Mouse (Mus musculus): ENCODE results near the gene Wdr17. TPM values are rescaled to one million over a fixed set of nuclear protein-coding genes. Genes with fewer than 3 reads are reported as not detected.

The Wdr17 gene
- total RNA-seq (2021) = 10 to 100 TPM; 29.6 to 31.3 TPM
- long read RNA-seq, experiment 1, full-length matches to known transcripts = 2 of 23 reads
- long read RNA-seq, experiment 1, partial matches to known transcripts = 2 of 23 reads
- long read RNA-seq, experiment 1, other reads (novel, unspliced or antisense) = 19 of 23 reads
- long read RNA-seq, experiment 2, partial matches to known transcripts = 0 of 12 reads
- long read RNA-seq, experiment 2, other reads (novel, unspliced or antisense) = 12 of 12 reads

- peak in 1 of 2 experiments; percentile 48 for DNase-seq (ENCODE audit: low spot score in 2 of 2)
Observed at GRCm38 (mm10) chr8:54886987-54887785, at the start of gene Wdr17. Gene Wdr17 (minus strand): TSS chr8:54887184.

DNA sequence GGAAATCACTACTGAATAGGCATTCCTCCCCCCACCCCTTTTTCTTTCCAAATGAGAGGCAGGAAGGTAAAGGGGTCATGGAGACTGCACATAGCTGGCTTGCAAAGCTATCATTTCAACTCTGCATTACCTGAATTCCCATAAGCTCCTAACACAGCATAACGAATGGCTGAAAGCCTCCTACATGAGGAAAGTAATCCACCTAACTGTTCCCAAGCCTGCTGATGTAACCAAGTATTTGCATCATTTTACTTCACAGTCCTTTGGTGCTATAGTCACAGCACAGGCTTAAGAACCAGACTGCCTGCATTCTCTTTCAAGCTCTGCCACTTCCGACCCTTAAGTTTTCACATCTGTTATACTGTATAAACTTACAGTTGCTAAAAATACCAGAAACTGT, 45.3 kb upstream of the Wdr17 start:
- DNase-seq (ENCODE audit: low spot score in 2 of 2) = no peak

DNA sequence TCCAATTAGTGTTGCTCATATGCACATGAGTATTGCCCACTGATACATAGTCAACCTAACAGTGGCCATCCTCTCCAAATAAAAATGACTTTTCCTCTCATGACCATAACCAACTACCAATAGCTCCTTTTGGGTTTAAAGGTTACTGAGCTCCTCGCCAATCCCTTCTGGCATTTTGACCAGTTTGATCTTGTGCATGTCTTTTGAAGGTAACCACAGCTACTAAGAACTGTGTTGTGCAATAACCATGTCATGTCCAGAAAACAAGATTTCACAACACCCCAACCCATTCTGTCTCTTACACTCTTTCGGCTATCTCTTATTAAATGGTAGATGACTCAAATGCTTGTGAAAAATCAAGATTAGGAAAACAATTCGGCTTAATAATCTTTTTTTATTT, 38.0 kb upstream of the Wdr17 start:
- no peak for DNase-seq (ENCODE audit: low spot score in 2 of 2)

GRCm38 (mm10) chr8:54922160-54922855, 35.3 kb upstream of the Wdr17 start:
- no peak for DNase-seq (ENCODE audit: low spot score in 2 of 2)

- no peak for DNase-seq (ENCODE audit: low spot score in 2 of 2)
Observed at GRCm38 (mm10) chr8:54917710-54918109, 30.7 kb upstream of the Wdr17 start.

- no peak for DNase-seq (ENCODE audit: low spot score in 2 of 2)
Observed at GRCm38 (mm10) chr8:54912891-54913290, 25.9 kb upstream of the Wdr17 start.

GRCm38 (mm10) chr8:54899444-54899843, 12.5 kb upstream of the Wdr17 start:
- no peak for DNase-seq (ENCODE audit: low spot score in 2 of 2)

GRCm38 (mm10) chr8:54894637-54895322, 7.8 kb upstream of the Wdr17 start:
- no peak for DNase-seq (ENCODE audit: low spot score in 2 of 2)

DNA sequence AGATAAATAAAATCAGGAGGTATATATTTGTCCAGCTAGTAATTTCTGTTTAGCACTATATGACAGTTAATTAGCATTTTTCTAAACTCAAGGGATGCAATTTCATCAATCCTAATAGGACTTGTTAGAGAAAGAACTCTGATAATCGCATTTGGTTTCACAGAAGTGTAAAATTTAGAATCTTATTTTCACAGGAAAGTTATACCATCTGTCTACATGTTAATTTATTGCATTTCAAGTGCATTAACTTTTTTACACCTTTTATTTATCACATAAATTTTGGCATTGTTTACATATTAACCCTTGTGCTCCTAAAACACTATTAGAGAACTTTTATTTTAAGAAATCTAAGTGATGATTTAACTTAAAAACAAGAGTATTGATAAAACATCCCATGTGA, 7.2 kb upstream of the Wdr17 start:
- DNase-seq (ENCODE audit: low spot score in 2 of 2) = no peak

DNA sequence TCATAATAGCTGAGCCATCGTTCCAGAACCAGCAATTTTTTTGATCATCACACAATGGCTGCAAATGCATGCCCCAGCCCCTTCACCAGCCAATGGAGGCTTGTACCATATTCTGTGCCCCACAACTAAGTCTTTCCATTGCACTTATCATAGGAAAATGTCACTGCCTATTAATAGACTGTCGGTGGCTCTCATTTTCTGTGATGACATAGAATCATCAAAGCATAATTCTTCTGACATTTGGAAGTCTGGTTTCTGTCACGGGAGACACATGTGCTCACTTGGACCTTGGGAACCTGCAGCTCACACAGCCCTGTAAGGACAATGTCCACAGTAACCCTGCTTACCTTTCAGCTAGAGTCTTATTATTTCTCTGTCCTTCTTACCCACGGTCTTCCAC, 424 bp downstream of the Wdr17 start:
- DNase-seq (ENCODE audit: low spot score in 2 of 2) = no peak

- peak; percentile 29 to 72 for DNase-seq (ENCODE audit: low spot score in 2 of 2)
Observed at GRCm38 (mm10) chr8:54876458-54876857, 10.5 kb downstream of the Wdr17 start.

DNA sequence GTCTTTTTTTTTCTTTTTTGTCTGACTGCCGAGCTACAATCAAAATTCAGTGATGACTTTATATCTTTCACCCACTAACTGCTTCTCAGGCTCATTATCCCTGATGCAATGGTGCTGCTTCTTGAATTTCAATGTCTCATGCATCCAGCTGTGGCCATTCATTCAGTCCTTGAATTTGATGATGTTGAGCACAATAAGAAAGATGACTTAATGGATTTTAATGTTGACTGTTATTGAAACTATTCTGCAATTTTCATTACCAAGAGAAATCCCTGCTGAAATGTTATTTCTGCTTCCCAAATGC, 22.3 kb downstream of the Wdr17 start:
- no peak for DNase-seq (ENCODE audit: low spot score in 2 of 2)

DNA sequence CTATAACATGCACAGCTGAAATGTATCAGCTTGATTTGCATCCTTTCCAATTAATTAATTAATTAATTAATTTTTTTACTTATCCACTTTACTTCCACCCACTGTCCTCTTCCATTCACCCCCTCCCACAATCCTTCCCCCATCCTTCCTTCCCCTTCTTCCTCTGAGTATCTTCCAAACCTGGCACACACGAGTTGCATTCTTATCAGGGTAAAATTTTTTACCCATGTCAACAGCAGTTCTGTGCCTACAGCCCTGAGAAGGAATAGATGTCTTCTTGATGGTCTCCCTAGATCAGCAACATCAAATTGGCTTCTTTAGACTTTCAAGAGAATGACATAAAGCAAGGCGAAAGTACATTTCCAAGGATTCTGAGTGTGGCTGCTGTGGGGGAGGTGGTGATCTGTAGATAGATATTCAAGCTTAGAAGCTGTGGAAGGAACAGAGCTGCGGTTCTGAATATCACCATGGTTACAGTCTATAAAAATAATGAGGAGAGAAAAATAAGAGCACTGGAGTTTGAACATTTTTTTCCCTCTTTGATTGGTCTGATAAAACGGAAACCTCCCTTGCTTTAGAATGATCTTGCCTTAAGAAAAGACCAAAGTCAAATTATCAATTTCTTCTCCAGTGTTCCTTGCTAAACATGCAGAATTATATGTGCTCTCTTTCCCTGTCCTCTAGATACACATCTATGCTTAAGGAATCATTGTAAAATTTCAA, 22.8 kb downstream of the Wdr17 start:
- DNase-seq (ENCODE audit: low spot score in 2 of 2) = peak in 1 of 2 experiments; percentile 37

GRCm38 (mm10) chr8:54836029-54836959, 50.7 kb downstream of the Wdr17 start:
- DNase-seq (ENCODE audit: low spot score in 2 of 2) = peak in 1 of 2 experiments; percentile 53

- DNase-seq (ENCODE audit: low spot score in 2 of 2) = peak in 1 of 2 experiments; percentile 73
Observed at GRCm38 (mm10) chr8:54829794-54830426, 57.1 kb downstream of the Wdr17 start.

DNA sequence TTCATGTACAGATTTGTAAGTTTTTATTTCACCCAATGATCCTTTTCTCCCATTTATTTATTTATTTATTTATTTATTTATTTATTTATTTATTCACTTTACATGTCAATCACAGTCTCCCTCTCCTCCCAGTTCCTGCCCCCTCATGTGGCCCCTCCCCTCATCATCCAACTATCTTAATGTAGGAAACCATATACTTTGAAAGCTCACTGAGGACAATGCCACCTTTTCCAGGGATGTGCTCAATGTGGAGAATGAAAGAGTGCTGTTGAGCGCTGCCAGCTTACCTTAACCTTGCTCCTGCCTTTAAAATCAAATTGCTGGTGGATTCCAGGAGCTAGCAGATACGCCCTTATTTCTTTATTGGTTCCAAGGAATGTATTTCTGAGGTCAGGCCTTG, 59.0 kb downstream of the Wdr17 start:
- DNase-seq (ENCODE audit: low spot score in 2 of 2) = no peak

DNA sequence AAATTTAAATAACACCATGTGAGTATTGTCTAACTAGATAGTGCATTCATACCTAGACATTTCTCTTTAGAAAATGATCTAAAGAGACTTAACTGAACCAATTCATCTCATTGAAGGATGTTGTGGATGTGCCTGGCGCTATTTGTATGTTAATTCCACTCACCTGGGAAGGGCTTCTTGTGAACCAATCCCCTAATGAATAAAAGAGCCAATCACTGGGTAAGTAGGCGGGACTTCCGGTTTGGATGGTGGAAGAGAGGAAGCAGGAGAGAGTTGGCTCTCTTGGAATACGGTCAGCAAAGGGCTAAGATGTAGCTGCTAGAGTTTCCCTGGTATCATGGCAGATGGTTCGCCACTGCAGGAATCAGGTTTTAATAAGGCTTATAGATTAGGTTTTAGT, 64.0 kb downstream of the Wdr17 start:
- DNase-seq (ENCODE audit: low spot score in 2 of 2) = no peak

- DNase-seq (ENCODE audit: low spot score in 2 of 2) = no peak
Observed at GRCm38 (mm10) chr8:54818651-54819050, 68.3 kb downstream of the Wdr17 start.

DNA sequence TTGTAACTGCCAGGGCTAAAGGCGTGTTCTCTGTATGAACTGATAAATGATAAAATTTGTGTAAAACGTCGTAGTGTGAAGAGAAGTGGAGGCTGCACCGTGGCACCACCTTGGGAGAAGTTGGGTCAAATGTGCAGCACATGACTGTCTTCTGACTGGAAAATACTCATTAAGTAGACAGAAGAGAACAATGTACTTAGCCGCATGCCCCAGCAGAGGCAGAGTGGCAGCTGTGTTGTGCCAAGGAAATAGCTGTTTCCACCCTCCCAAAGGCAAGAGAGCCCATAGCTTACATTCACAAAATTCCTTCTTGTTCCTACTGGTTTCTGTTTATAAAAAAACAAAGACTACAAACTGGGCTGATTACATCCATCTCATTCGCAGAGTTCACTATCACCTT, 78.8 kb downstream of the Wdr17 start:
- DNase-seq (ENCODE audit: low spot score in 2 of 2) = no peak

Measured in layer of hippocampus, postnatal 14 days (tissue).